Mouse (Mus musculus): Measurements from ENCODE around the gene Rpl36al. TPM values are rescaled to one million over a fixed set of nuclear protein-coding genes. Genes with fewer than 3 reads are reported as not detected.
A peak's percentile ranks its signal among the peaks of the same experiment; 100 is the strongest.

Gene Rpl36al
- polyA plus RNA-seq, 1 experiment from 2014 or later = 510 TPM

GRCm38 (mm10) chr12:69215000-69215785, 31.3 kb upstream of the Rpl36al start:
- Histone ChIP-seq H3K27ac (ENCODE audit: low read length) (no peak overlapping the region), H3K9ac (replicated peaks; ENCODE audit: low read depth) (no peak overlapping the region), H3K9me3 (ENCODE audit: low read length) (no peaks in the 10 kb centered on the region), H3K4me2 (replicated peaks; ENCODE audit: low read depth, low read length) (no peak overlapping the region), H3K4me1 (ENCODE audit: insufficient read depth, low read depth, low read length) (no peaks in the 10 kb centered on the region), H3K27me3 (replicated peaks; ENCODE audit: insufficient read depth, low read length) (no peaks in the 10 kb centered on the region), H3K36me3 (ENCODE audit: insufficient read depth, low read length) (no peaks in the 10 kb centered on the region), H3K4me3 (ENCODE audit: low read depth, low read length) (no peak overlapping the region)
- DNase-seq (ENCODE audit: low spot score) (peak; percentile 28), ATAC-seq (no peak)
- 77% methylated on average over 3 of the region's 3 CpGs for WGBS
- TF ChIP-seq CTCF (IDR thresholded peaks at IDR 0.05) (no peak), EP300 (IDR thresholded peaks at IDR 0.05) (no peak)

- WGBS = 90% methylated on average over 7 of the region's 7 CpGs
- no peak overlapping the region for H3K27ac ChIP-seq (ENCODE audit: low read length)
These were observed 30.5 kb upstream of the Rpl36al start for GRCm38 (mm10) chr12:69214393-69214792.

GRCm38 (mm10) chr12:69213186-69213777, 29.4 kb upstream of the Rpl36al start:
- no peak overlapping the region for H3K9ac ChIP-seq (replicated peaks; ENCODE audit: low read depth)
- TF ChIP-seq CTCF (IDR thresholded peaks at IDR 0.05) = no peak
- no peak for TF ChIP-seq EP300 (IDR thresholded peaks at IDR 0.05)
- no peak overlapping the region for H3K27ac ChIP-seq (ENCODE audit: low read length)
- ATAC-seq (no peak), DNase-seq (ENCODE audit: low spot score) (no peak)
- 90% methylated on average over 13 of the region's 13 CpGs for WGBS
- no peak overlapping the region for H3K4me2 ChIP-seq (replicated peaks; ENCODE audit: low read depth, low read length)
- no peak overlapping the region for H3K4me3 ChIP-seq (ENCODE audit: low read depth, low read length)
- H3K9me3 ChIP-seq (ENCODE audit: low read length) = no peaks in the 10 kb centered on the region
- H3K4me1 ChIP-seq (ENCODE audit: insufficient read depth, low read depth, low read length) = no peaks in the 10 kb centered on the region
- H3K27me3 ChIP-seq (replicated peaks; ENCODE audit: insufficient read depth, low read length) = no peaks in the 10 kb centered on the region
- H3K36me3 ChIP-seq (ENCODE audit: insufficient read depth, low read length) = no peaks in the 10 kb centered on the region

More at GRCm38 (mm10) chr12:69214393-69214792, 30.5 kb upstream of the Rpl36al start:
- Histone ChIP-seq H3K36me3 (ENCODE audit: insufficient read depth, low read length) (no peaks in the 10 kb centered on the region), H3K27me3 (replicated peaks; ENCODE audit: insufficient read depth, low read length) (no peaks in the 10 kb centered on the region), H3K4me2 (replicated peaks; ENCODE audit: low read depth, low read length) (no peak overlapping the region), H3K9me3 (ENCODE audit: low read length) (no peaks in the 10 kb centered on the region), H3K4me1 (ENCODE audit: insufficient read depth, low read depth, low read length) (no peaks in the 10 kb centered on the region), H3K4me3 (ENCODE audit: low read depth, low read length) (no peak overlapping the region), H3K9ac (replicated peaks; ENCODE audit: low read depth) (no peak overlapping the region)
- no peak for ATAC-seq
- no peak for TF ChIP-seq CTCF (IDR thresholded peaks at IDR 0.05)
- no peak for TF ChIP-seq EP300 (IDR thresholded peaks at IDR 0.05)
- DNase-seq (ENCODE audit: low spot score) = no peak

- ATAC-seq = no peak
- H3K4me3 ChIP-seq (ENCODE audit: low read depth, low read length) = no peak overlapping the region
- H3K9me3 ChIP-seq (ENCODE audit: low read length) = no peaks in the 10 kb centered on the region
- H3K36me3 ChIP-seq (ENCODE audit: insufficient read depth, low read length) = no peaks in the 10 kb centered on the region
- H3K27me3 ChIP-seq (replicated peaks; ENCODE audit: insufficient read depth, low read length) = no peaks in the 10 kb centered on the region
- 66% methylated on average over 5 of the region's 5 CpGs for WGBS
- no peak overlapping the region for H3K27ac ChIP-seq (ENCODE audit: low read length)
- DNase-seq (ENCODE audit: low spot score) = peak; percentile 37
- no peak overlapping the region for H3K9ac ChIP-seq (replicated peaks; ENCODE audit: low read depth)
- TF ChIP-seq CTCF (IDR thresholded peaks at IDR 0.05) (peak; percentile 59), EP300 (IDR thresholded peaks at IDR 0.05) (no peak)
- no peaks in the 10 kb centered on the region for H3K4me1 ChIP-seq (ENCODE audit: insufficient read depth, low read depth, low read length)
- H3K4me2 ChIP-seq (replicated peaks; ENCODE audit: low read depth, low read length) = no peak overlapping the region
These were observed 27.2 kb upstream of the Rpl36al start for GRCm38 (mm10) chr12:69211057-69211456.

GRCm38 (mm10) chr12:69210056-69210979, 26.4 kb upstream of the Rpl36al start:
- no peak overlapping the region for H3K4me3 ChIP-seq (ENCODE audit: low read depth, low read length)
- 92% methylated on average over 18 of the region's 18 CpGs for WGBS
- H3K9me3 ChIP-seq (ENCODE audit: low read length) = no peaks in the 10 kb centered on the region
- H3K36me3 ChIP-seq (ENCODE audit: insufficient read depth, low read length) = no peaks in the 10 kb centered on the region
- H3K9ac ChIP-seq (replicated peaks; ENCODE audit: low read depth) = no peak overlapping the region
- no peaks in the 10 kb centered on the region for H3K27me3 ChIP-seq (replicated peaks; ENCODE audit: insufficient read depth, low read length)
- ATAC-seq (no peak), DNase-seq (ENCODE audit: low spot score) (no peak)
- TF ChIP-seq EP300 (IDR thresholded peaks at IDR 0.05) (no peak), CTCF (IDR thresholded peaks at IDR 0.05) (no peak)
- H3K27ac ChIP-seq (ENCODE audit: low read length) = no peak overlapping the region
- H3K4me2 ChIP-seq (replicated peaks; ENCODE audit: low read depth, low read length) = no peak overlapping the region
- no peaks in the 10 kb centered on the region for H3K4me1 ChIP-seq (ENCODE audit: insufficient read depth, low read depth, low read length)

GRCm38 (mm10) chr12:69208520-69208919, 24.6 kb upstream of the Rpl36al start:
- H3K4me3 ChIP-seq (ENCODE audit: low read depth, low read length) = no peak overlapping the region
- 95% methylated on average over 2 of the region's 2 CpGs for WGBS

More at GRCm38 (mm10) chr12:69208520-69208919, 24.6 kb upstream of the Rpl36al start:
- H3K27ac ChIP-seq (ENCODE audit: low read length) = no peak overlapping the region
- ATAC-seq (no peak), DNase-seq (ENCODE audit: low spot score) (no peak)
- H3K36me3 ChIP-seq (ENCODE audit: insufficient read depth, low read length) = no peaks in the 10 kb centered on the region
- H3K9ac ChIP-seq (replicated peaks; ENCODE audit: low read depth) = no peak overlapping the region
- H3K27me3 ChIP-seq (replicated peaks; ENCODE audit: insufficient read depth, low read length) = no peaks in the 10 kb centered on the region
- H3K4me2 ChIP-seq (replicated peaks; ENCODE audit: low read depth, low read length) = no peak overlapping the region
- no peaks in the 10 kb centered on the region for H3K4me1 ChIP-seq (ENCODE audit: insufficient read depth, low read depth, low read length)
- TF ChIP-seq EP300 (IDR thresholded peaks at IDR 0.05) (no peak), CTCF (IDR thresholded peaks at IDR 0.05) (peak; percentile 34; the same call in 1 of the 2 replicates)
- no peaks in the 10 kb centered on the region for H3K9me3 ChIP-seq (ENCODE audit: low read length)

Data from lung, postnatal 0 days (tissue).